Mouse (Mus musculus) liver, embryonic 12.5 days (tissue): ENCODE results near the gene Plekhg5. TPM values are rescaled to one million over a fixed set of nuclear protein-coding genes. Genes with fewer than 3 reads are reported as not detected.
A peak's percentile ranks its signal among the peaks of the same experiment; 100 is the strongest.

Experiments
- ATAC-seq: fragments of 200-750 bp; cut with Nextera tagmentation; 2 replicates; pipeline ENCODE4 v1.8.0; 2017; ENCODE audit warnings: moderate number of reproducible peaks, mild to moderate bottlenecking, moderate library complexity
- H3K27ac ChIP-seq: fragments of 300-500 bp; sonication (generic); 2 replicates; pipeline ENCODE4 v1.5.1; 2016; ENCODE audit warnings: mild to moderate bottlenecking
- H3K27me3 ChIP-seq: fragments of 300-500 bp; sonication (generic); replicated peaks from 2 replicates; pipeline ENCODE4 v1.6.1; 2016; ENCODE audit warnings: mild to moderate bottlenecking, moderate library complexity
- H3K36me3 ChIP-seq: fragments of 300-500 bp; sonication (generic); 2 replicates; pipeline ENCODE4 v1.6.1; 2016; ENCODE audit warnings: mild to moderate bottlenecking, moderate library complexity
- H3K4me1 ChIP-seq: fragments of 300-500 bp; sonication (generic); 2 replicates; pipeline ENCODE4 v1.6.1; 2016
- H3K4me2 ChIP-seq: fragments of 300-500 bp; sonication (generic); 2 replicates; pipeline ENCODE4 v1.6.1; 2016; ENCODE audit warnings: mild to moderate bottlenecking, moderate library complexity
- H3K4me3 ChIP-seq: fragments of 300-500 bp; sonication (generic); 2 replicates; pipeline ENCODE4 v1.5.1; 2016; ENCODE audit warnings: mild to moderate bottlenecking, moderate library complexity
- H3K9ac ChIP-seq: fragments of 300-500 bp; sonication (generic); 2 replicates; pipeline ENCODE4 v1.6.1; 2016; ENCODE audit warnings: mild to moderate bottlenecking, moderate library complexity
- H3K9me3 ChIP-seq: fragments of 300-500 bp; sonication (generic); replicated peaks from 2 replicates; pipeline ENCODE4 v1.6.1; 2016; ENCODE audit warnings: mild to moderate bottlenecking, moderate library complexity
- WGBS: fragments of 180-500 bp; shearing (Covaris S2); methylation state at CpG from one replicate; pipeline ENCODE4 v1.1.7; 2016; ENCODE audit not compliant: insufficient replicate concordance; 5-methylcytosine and 5-hydroxymethylcytosine counted together
- polyA plus RNA-seq: library from polyadenylated mRNA; unstranded; fragments of >200 nt; fragmentation: Nextera tagmentation; extraction: Ambion mirVana; gene quantifications from 2 replicates; pipeline ENCODE4 v1.2.1, GENCODE M21; 2016

Gene Plekhg5
- polyA plus RNA-seq, 1 experiment from 2014 or later, result 7.7 TPM

- Histone ChIP-seq H3K4me2 (peak overlapping the region; percentile 96), H3K27me3 (peaks cover 24% of the 10 kb centered on the region), H3K9me3 (no peaks in the 10 kb centered on the region), H3K27ac (no peak overlapping the region), H3K4me3 (peak overlapping the region; percentile 78; the same call in 1 of the 2 replicates), H3K9ac (peak overlapping the region; percentile 87; the same call in 1 of the 2 replicates), H3K4me1 (peaks cover 72% of the 10 kb centered on the region), H3K36me3 (peaks cover 8% of the 10 kb centered on the region)
- ATAC-seq, result no peak
- WGBS, result 56% methylated on average over 8 of the region's 8 CpGs
Observed at GRCm38 (mm10) chr4:152088556-152089120, 16.3 kb downstream of the Plekhg5 start.

GRCm38 (mm10) chr4:152090191-152090590, 17.9 kb downstream of the Plekhg5 start:
- Histone ChIP-seq H3K9ac (no peak overlapping the region), H3K9me3 (no peaks in the 10 kb centered on the region), H3K4me1 (peaks cover 87% of the 10 kb centered on the region), H3K27me3 (peaks cover 9% of the 10 kb centered on the region), H3K4me2 (no peak overlapping the region), H3K27ac (no peak overlapping the region), H3K4me3 (no peak overlapping the region), H3K36me3 (peaks cover 8% of the 10 kb centered on the region)
- 71% methylated on average over 9 of the region's 9 CpGs for WGBS
- ATAC-seq, result no peak

GRCm38 (mm10) chr4:152092751-152093293, 20.5 kb downstream of the Plekhg5 start:
- peak overlapping the region; percentile 40 for H3K4me3 ChIP-seq
- H3K36me3 ChIP-seq, result peaks cover 8% of the 10 kb centered on the region
- H3K4me1 ChIP-seq, result peaks cover 96% of the 10 kb centered on the region
- 25% methylated on average over 8 of the region's 8 CpGs for WGBS
- H3K9me3 ChIP-seq, result no peaks in the 10 kb centered on the region
- no peaks in the 10 kb centered on the region for H3K27me3 ChIP-seq
- peak overlapping the region; percentile 95 for H3K27ac ChIP-seq
- peak overlapping the region; percentile 74 for H3K4me2 ChIP-seq
- ATAC-seq, result peak; percentile 96
- H3K9ac ChIP-seq, result peak overlapping the region; percentile 74

GRCm38 (mm10) chr4:152094233-152094632, 21.9 kb downstream of the Plekhg5 start:
- H3K4me1 ChIP-seq, result peaks cover 90% of the 10 kb centered on the region
- ATAC-seq, result no peak
- no peak overlapping the region for H3K27ac ChIP-seq

GRCm38 (mm10) chr4:152095937-152096910, 23.9 kb downstream of the Plekhg5 start:
- ATAC-seq, result peak; percentile 64
- H3K4me1 ChIP-seq, result peaks cover 91% of the 10 kb centered on the region
- H3K9me3 ChIP-seq, result no peaks in the 10 kb centered on the region
- H3K9ac ChIP-seq, result peak overlapping the region; percentile 51
- no peaks in the 10 kb centered on the region for H3K36me3 ChIP-seq
- 17% methylated on average over 27 of the region's 27 CpGs for WGBS
- H3K27ac ChIP-seq, result peak overlapping the region; percentile 69
- H3K4me3 ChIP-seq, result peak overlapping the region; percentile 23
- no peaks in the 10 kb centered on the region for H3K27me3 ChIP-seq
- H3K4me2 ChIP-seq, result peak overlapping the region; percentile 44

More at GRCm38 (mm10) chr4:152094233-152094632, 21.9 kb downstream of the Plekhg5 start:
- 79% methylated on average over 12 of the region's 12 CpGs for WGBS
- H3K9ac ChIP-seq, result no peak overlapping the region
- no peak overlapping the region for H3K4me3 ChIP-seq
- no peaks in the 10 kb centered on the region for H3K9me3 ChIP-seq
- peaks cover 8% of the 10 kb centered on the region for H3K36me3 ChIP-seq
- H3K4me2 ChIP-seq, result no peak overlapping the region
- H3K27me3 ChIP-seq, result no peaks in the 10 kb centered on the region

- ATAC-seq, result no peak
- Histone ChIP-seq H3K27me3 (no peaks in the 10 kb centered on the region), H3K4me2 (peak overlapping the region; percentile 44), H3K9ac (no peak overlapping the region), H3K36me3 (peaks cover 2% of the 10 kb centered on the region), H3K4me3 (peak overlapping the region; percentile 23), H3K9me3 (no peaks in the 10 kb centered on the region), H3K27ac (peak overlapping the region; percentile 69), H3K4me1 (peaks cover 91% of the 10 kb centered on the region)
- WGBS, result 41% methylated on average over 6 of the region's 6 CpGs
Observed at GRCm38 (mm10) chr4:152096927-152097326, 24.6 kb downstream of the Plekhg5 start.

- no peaks in the 10 kb centered on the region for H3K27me3 ChIP-seq
- H3K4me2 ChIP-seq, result no peak overlapping the region
Observed at GRCm38 (mm10) chr4:152097911-152098799, 25.9 kb downstream of the Plekhg5 start.

GRCm38 (mm10) chr4:152100541-152100940, 28.2 kb downstream of the Plekhg5 start:
- Histone ChIP-seq H3K4me3 (no peak overlapping the region), H3K27ac (peak overlapping the region; percentile 11), H3K9me3 (no peaks in the 10 kb centered on the region), H3K4me1 (peaks cover 60% of the 10 kb centered on the region), H3K4me2 (no peak overlapping the region), H3K36me3 (peaks cover 33% of the 10 kb centered on the region), H3K27me3 (no peaks in the 10 kb centered on the region), H3K9ac (no peak overlapping the region)
- no peak for ATAC-seq
- WGBS, result 67% methylated on average over 11 of the region's 11 CpGs

More at GRCm38 (mm10) chr4:152097911-152098799, 25.9 kb downstream of the Plekhg5 start:
- peaks cover 83% of the 10 kb centered on the region for H3K4me1 ChIP-seq
- no peak for ATAC-seq
- no peak overlapping the region for H3K27ac ChIP-seq
- H3K36me3 ChIP-seq, result peaks cover 14% of the 10 kb centered on the region
- no peaks in the 10 kb centered on the region for H3K9me3 ChIP-seq
- no peak overlapping the region for H3K9ac ChIP-seq
- 46% methylated on average over 11 of the region's 11 CpGs for WGBS
- no peak overlapping the region for H3K4me3 ChIP-seq

GRCm38 (mm10) chr4:152101081-152101653, 28.9 kb downstream of the Plekhg5 start:
- H3K9me3 ChIP-seq, result no peaks in the 10 kb centered on the region
- no peak overlapping the region for H3K4me2 ChIP-seq
- ATAC-seq, result no peak
- H3K27ac ChIP-seq, result peak overlapping the region; percentile 16
- H3K4me3 ChIP-seq, result no peak overlapping the region
- no peak overlapping the region for H3K9ac ChIP-seq
- peaks cover 54% of the 10 kb centered on the region for H3K4me1 ChIP-seq
- no peaks in the 10 kb centered on the region for H3K27me3 ChIP-seq
- 53% methylated on average over 7 of the region's 7 CpGs for WGBS
- peaks cover 40% of the 10 kb centered on the region for H3K36me3 ChIP-seq

- Histone ChIP-seq H3K4me2 (no peak overlapping the region), H3K9ac (no peak overlapping the region), H3K4me3 (no peak overlapping the region), H3K36me3 (peaks cover 47% of the 10 kb centered on the region), H3K27ac (0 out of 2 replicates have a peak overlapping the region, but pooled peaks have one; percentile 16), H3K27me3 (no peaks in the 10 kb centered on the region), H3K4me1 (peaks cover 50% of the 10 kb centered on the region), H3K9me3 (no peaks in the 10 kb centered on the region)
- no peak for ATAC-seq
- 89% methylated on average over 16 of the region's 16 CpGs for WGBS
Observed at GRCm38 (mm10) chr4:152101921-152102320, 29.6 kb downstream of the Plekhg5 start.

GRCm38 (mm10) chr4:152103025-152103424, 30.7 kb downstream of the Plekhg5 start:
- Histone ChIP-seq H3K27ac (no peak overlapping the region), H3K9ac (no peak overlapping the region), H3K4me2 (no peak overlapping the region), H3K4me1 (peaks cover 51% of the 10 kb centered on the region), H3K27me3 (no peaks in the 10 kb centered on the region), H3K4me3 (no peak overlapping the region), H3K9me3 (no peaks in the 10 kb centered on the region), H3K36me3 (peaks cover 51% of the 10 kb centered on the region)
- WGBS, result 42% methylated on average over 7 of the region's 7 CpGs
- ATAC-seq, result no peak
